Mouse (Mus musculus): ENCODE measurements at regions not wholly inside any gene's neighbourhood (a gene's known extent, or its start where the extent isn't known, plus 50 kb on each side); places are given as distances from the start of the nearest gene placed in this dataset.

GRCm38 (mm10) chr15:28081147-28081546 lies 55.5 kb upstream of the Trio start:
- WGBS, result 59% methylated on average over 7 of the region's 7 CpGs
- Histone ChIP-seq H3K4me3 (ENCODE audit: low read depth, low read length) (no peak overlapping the region), H3K9me3 (replicated peaks; ENCODE audit: control insufficient read depth, low read length) (no peaks in the 10 kb centered on the region), H3K27me3 (ENCODE audit: control insufficient read depth, insufficient read depth, low read length) (no peaks in the 10 kb centered on the region), H3K4me1 (ENCODE audit: control insufficient read depth, insufficient read depth) (no peaks in the 10 kb centered on the region), H3K9ac (replicated peaks; ENCODE audit: low read depth, low read length) (no peak overlapping the region), H3K36me3 (replicated peaks; ENCODE audit: control insufficient read depth, insufficient read depth, low read length) (no peaks in the 10 kb centered on the region), H3K4me2 (ENCODE audit: low read depth, low read length) (no peak overlapping the region), H3K27ac (ENCODE audit: low read depth) (no peak overlapping the region)
- DNase-seq (ENCODE audit: low spot score) (no peak), ATAC-seq (ENCODE audit: insufficient read depth, low read depth) (no peak)
- TF ChIP-seq EP300 (IDR thresholded peaks at IDR 0.05; ENCODE audit: low read depth) (no peak), CTCF (IDR thresholded peaks at IDR 0.05; ENCODE audit: low read depth) (no peak)

GRCm38 (mm10) chr15:28082411-28082810 lies 56.8 kb upstream of the Trio start:
- Histone ChIP-seq H3K9ac (replicated peaks; ENCODE audit: low read depth, low read length) (no peak overlapping the region), H3K36me3 (replicated peaks; ENCODE audit: control insufficient read depth, insufficient read depth, low read length) (no peaks in the 10 kb centered on the region), H3K4me3 (ENCODE audit: low read depth, low read length) (no peak overlapping the region), H3K4me2 (ENCODE audit: low read depth, low read length) (no peak overlapping the region), H3K27ac (ENCODE audit: low read depth) (no peak overlapping the region), H3K27me3 (ENCODE audit: control insufficient read depth, insufficient read depth, low read length) (no peaks in the 10 kb centered on the region), H3K4me1 (ENCODE audit: control insufficient read depth, insufficient read depth) (no peaks in the 10 kb centered on the region), H3K9me3 (replicated peaks; ENCODE audit: control insufficient read depth, low read length) (no peaks in the 10 kb centered on the region)
- DNase-seq (ENCODE audit: low spot score), result no peak
- ATAC-seq (ENCODE audit: insufficient read depth, low read depth), result no peak
- TF ChIP-seq CTCF (IDR thresholded peaks at IDR 0.05; ENCODE audit: low read depth) (no peak), EP300 (IDR thresholded peaks at IDR 0.05; ENCODE audit: low read depth) (no peak)
- 84% methylated on average over 5 of the region's 5 CpGs for WGBS

- Histone ChIP-seq H3K4me3 (ENCODE audit: low read depth, low read length) (no peak overlapping the region), H3K4me2 (ENCODE audit: low read depth, low read length) (no peak overlapping the region), H3K27me3 (ENCODE audit: control insufficient read depth, insufficient read depth, low read length) (no peaks in the 10 kb centered on the region), H3K36me3 (replicated peaks; ENCODE audit: control insufficient read depth, insufficient read depth, low read length) (no peaks in the 10 kb centered on the region), H3K9ac (replicated peaks; ENCODE audit: low read depth, low read length) (no peak overlapping the region), H3K9me3 (replicated peaks; ENCODE audit: control insufficient read depth, low read length) (no peaks in the 10 kb centered on the region), H3K27ac (ENCODE audit: low read depth) (no peak overlapping the region), H3K4me1 (ENCODE audit: control insufficient read depth, insufficient read depth) (no peaks in the 10 kb centered on the region)
- DNase-seq (ENCODE audit: low spot score) (peak; percentile 64), ATAC-seq (ENCODE audit: insufficient read depth, low read depth) (peak; percentile 87)
- WGBS, result 48% methylated on average over 5 of the region's 5 CpGs
- TF ChIP-seq CTCF (IDR thresholded peaks at IDR 0.05; ENCODE audit: low read depth) (no peak), EP300 (IDR thresholded peaks at IDR 0.05; ENCODE audit: low read depth) (0 out of 2 replicates have a peak, but pooled peaks have one; percentile 57)
Observed at GRCm38 (mm10) chr15:28105956-28106355, 80.3 kb upstream of the Trio start.

GRCm38 (mm10) chr15:28109916-28110315 lies 84.3 kb upstream of the Trio start:
- H3K27ac ChIP-seq (ENCODE audit: low read depth), result no peak overlapping the region
- WGBS, result 65% methylated on average over 8 of the region's 8 CpGs
- H3K27me3 ChIP-seq (ENCODE audit: control insufficient read depth, insufficient read depth, low read length), result no peaks in the 10 kb centered on the region
- no peaks in the 10 kb centered on the region for H3K9me3 ChIP-seq (replicated peaks; ENCODE audit: control insufficient read depth, low read length)
- TF ChIP-seq CTCF (IDR thresholded peaks at IDR 0.05; ENCODE audit: low read depth), result no peak
- TF ChIP-seq EP300 (IDR thresholded peaks at IDR 0.05; ENCODE audit: low read depth), result no peak
- no peak overlapping the region for H3K4me2 ChIP-seq (ENCODE audit: low read depth, low read length)
- no peak overlapping the region for H3K9ac ChIP-seq (replicated peaks; ENCODE audit: low read depth, low read length)
- no peaks in the 10 kb centered on the region for H3K4me1 ChIP-seq (ENCODE audit: control insufficient read depth, insufficient read depth)
- H3K4me3 ChIP-seq (ENCODE audit: low read depth, low read length), result no peak overlapping the region
- H3K36me3 ChIP-seq (replicated peaks; ENCODE audit: control insufficient read depth, insufficient read depth, low read length), result no peaks in the 10 kb centered on the region
- DNase-seq (ENCODE audit: low spot score) (no peak), ATAC-seq (ENCODE audit: insufficient read depth, low read depth) (no peak)

- no peaks in the 10 kb centered on the region for H3K4me1 ChIP-seq (ENCODE audit: control insufficient read depth, insufficient read depth)
- H3K4me3 ChIP-seq (ENCODE audit: low read depth, low read length), result no peak overlapping the region
- no peak overlapping the region for H3K4me2 ChIP-seq (ENCODE audit: low read depth, low read length)
- DNase-seq (ENCODE audit: low spot score) (no peak), ATAC-seq (ENCODE audit: insufficient read depth, low read depth) (no peak)
- H3K9ac ChIP-seq (replicated peaks; ENCODE audit: low read depth, low read length), result no peak overlapping the region
- no peak overlapping the region for H3K27ac ChIP-seq (ENCODE audit: low read depth)
- no peaks in the 10 kb centered on the region for H3K27me3 ChIP-seq (ENCODE audit: control insufficient read depth, insufficient read depth, low read length)
- WGBS, result 80% methylated on average over 4 of the region's 4 CpGs
- no peak for TF ChIP-seq CTCF (IDR thresholded peaks at IDR 0.05; ENCODE audit: low read depth)
- no peaks in the 10 kb centered on the region for H3K9me3 ChIP-seq (replicated peaks; ENCODE audit: control insufficient read depth, low read length)
- no peaks in the 10 kb centered on the region for H3K36me3 ChIP-seq (replicated peaks; ENCODE audit: control insufficient read depth, insufficient read depth, low read length)
Observed at GRCm38 (mm10) chr15:28113491-28113890, 87.8 kb upstream of the Trio start.

GRCm38 (mm10) chr15:28114180-28114747 lies 88.6 kb upstream of the Trio start:
- no peak for TF ChIP-seq EP300 (IDR thresholded peaks at IDR 0.05; ENCODE audit: low read depth)
- no peak for TF ChIP-seq CTCF (IDR thresholded peaks at IDR 0.05; ENCODE audit: low read depth)
- Histone ChIP-seq H3K9ac (replicated peaks; ENCODE audit: low read depth, low read length) (no peak overlapping the region), H3K4me2 (ENCODE audit: low read depth, low read length) (no peak overlapping the region), H3K9me3 (replicated peaks; ENCODE audit: control insufficient read depth, low read length) (no peaks in the 10 kb centered on the region), H3K36me3 (replicated peaks; ENCODE audit: control insufficient read depth, insufficient read depth, low read length) (no peaks in the 10 kb centered on the region), H3K27ac (ENCODE audit: low read depth) (no peak overlapping the region), H3K27me3 (ENCODE audit: control insufficient read depth, insufficient read depth, low read length) (no peaks in the 10 kb centered on the region), H3K4me3 (ENCODE audit: low read depth, low read length) (no peak overlapping the region), H3K4me1 (ENCODE audit: control insufficient read depth, insufficient read depth) (no peaks in the 10 kb centered on the region)
- no peak for DNase-seq (ENCODE audit: low spot score)
- no peak for ATAC-seq (ENCODE audit: insufficient read depth, low read depth)
- 85% methylated on average over 6 of the region's 6 CpGs for WGBS
